Mouse (Mus musculus) heart, embryonic 13.5 days (tissue): ENCODE measurements around the gene Rptn. TPM values are rescaled to one million over a fixed set of nuclear protein-coding genes. Genes with fewer than 3 reads are reported as not detected.
"Not testable (repeated sequence)": the region's sequence is repeated elsewhere in the genome, so short reads cannot be mapped to it uniquely, and the experiment has no call there.

Experiments
- ATAC-seq: fragments of 200-750 bp; cut with Nextera tagmentation; 2 replicates; pipeline ENCODE4 v1.8.0; 2017; ENCODE audit warnings: moderate TSS enrichment; ENCODE audit not compliant: insufficient number of reproducible peaks, low FRiP score, low TSS enrichment; ENCODE audit errors: extremely low read depth
- H3K27ac ChIP-seq: fragments of 300-500 bp; sonication (generic); replicated peaks from 2 replicates; pipeline ENCODE4 v1.5.1; 2015; ENCODE audit warnings: moderate library complexity, mild to moderate bottlenecking, inconsistent platforms
- H3K27me3 ChIP-seq: fragments of 300-500 bp; sonication (generic); replicated peaks from 2 replicates; pipeline ENCODE4 v1.6.1; 2015; ENCODE audit warnings: mild to moderate bottlenecking, inconsistent platforms
- H3K36me3 ChIP-seq: fragments of 300-500 bp; sonication (generic); 2 replicates; pipeline ENCODE4 v1.6.1; 2015; ENCODE audit warnings: mild to moderate bottlenecking, inconsistent platforms
- H3K4me1 ChIP-seq: fragments of 300-500 bp; sonication (generic); 2 replicates; pipeline ENCODE4 v1.6.1; 2015; ENCODE audit warnings: inconsistent platforms
- H3K4me2 ChIP-seq: fragments of 300-500 bp; sonication (generic); 2 replicates; pipeline ENCODE4 v1.6.1; 2015; ENCODE audit warnings: inconsistent platforms, mild to moderate bottlenecking, moderate library complexity
- H3K4me3 ChIP-seq: fragments of 300-500 bp; sonication (generic); 2 replicates; pipeline ENCODE4 v1.5.1; 2015; ENCODE audit warnings: moderate library complexity, mild to moderate bottlenecking, inconsistent platforms
- H3K9ac ChIP-seq: fragments of 300-500 bp; sonication (generic); 2 replicates; pipeline ENCODE4 v1.6.1; 2015; ENCODE audit warnings: inconsistent platforms, mild to moderate bottlenecking, moderate library complexity
- H3K9me3 ChIP-seq: fragments of 300-500 bp; sonication (generic); 2 replicates; pipeline ENCODE4 v1.6.1; 2016; ENCODE audit warnings: inconsistent platforms
- WGBS: fragments of 180-500 bp; shearing (Covaris S2); methylation state at CpG from one replicate; pipeline ENCODE4 v1.1.7; 2015; ENCODE audit warnings: mixed read lengths; 5-methylcytosine and 5-hydroxymethylcytosine counted together
- polyA plus RNA-seq: library from polyadenylated mRNA; unstranded; fragments of >200 nt; fragmentation: Nextera tagmentation; extraction: Ambion mirVana; gene quantifications from 2 replicates; pipeline ENCODE4 v1.2.1, GENCODE M21; 2015

Rptn gene
- polyA plus RNA-seq, 1 experiment from 2014 or later, result not detected

- no peak overlapping the region for H3K9ac ChIP-seq
- no peak overlapping the region for H3K4me2 ChIP-seq
- H3K27ac ChIP-seq, result no peak overlapping the region
- no peaks in the 10 kb centered on the region for H3K9me3 ChIP-seq
- WGBS, result 20% methylated on average over 2 of the region's 2 CpGs
- H3K4me3 ChIP-seq, result no peak overlapping the region
- H3K36me3 ChIP-seq, result no peaks in the 10 kb centered on the region
- no peaks in the 10 kb centered on the region for H3K4me1 ChIP-seq
- no peaks in the 10 kb centered on the region for H3K27me3 ChIP-seq
- no peak for ATAC-seq
Observed at GRCm38 (mm10) chr3:93411905-93412304, 18.4 kb downstream of the Rptn start.

- H3K4me2 ChIP-seq, result no peak overlapping the region
- H3K4me3 ChIP-seq, result no peak overlapping the region
- no peak overlapping the region for H3K27ac ChIP-seq
- no peaks in the 10 kb centered on the region for H3K4me1 ChIP-seq
- H3K9me3 ChIP-seq, result no peaks in the 10 kb centered on the region
- no peaks in the 10 kb centered on the region for H3K27me3 ChIP-seq
- ATAC-seq, result no peak
- WGBS, result 55% methylated on average over 3 of the region's 3 CpGs
- no peaks in the 10 kb centered on the region for H3K36me3 ChIP-seq
- no peak overlapping the region for H3K9ac ChIP-seq
Observed at GRCm38 (mm10) chr3:93431673-93432072, 38.2 kb downstream of the Rptn start.

- 74% methylated on average over 1 of the region's 1 CpGs for WGBS
- Histone ChIP-seq H3K27me3 (peaks cover 65% of the 10 kb centered on the region), H3K9me3 (no peaks in the 10 kb centered on the region), H3K9ac (no peak within 1 kb of the TSS), H3K27ac (no peak within 1 kb of the TSS), H3K4me3 (peak within 1 kb of the TSS; percentile 72), H3K4me2 (peak within 1 kb of the TSS; percentile 98), H3K4me1 (peaks cover 19% of the 10 kb centered on the region), H3K36me3 (no peaks in the 10 kb centered on the region)
- no peak for ATAC-seq
Observed at GRCm38 (mm10) chr3:93442030-93442429, 48.5 kb downstream of the Rptn start, which contains the start of gene Tchh. TSS of gene Tchh (plus strand) at chr3:93442330.

- peak overlapping the region; percentile 72 for H3K4me3 ChIP-seq
- peak overlapping the region; percentile 71 for H3K9ac ChIP-seq
- H3K27ac ChIP-seq, result no peak overlapping the region
- peak overlapping the region; percentile 98 for H3K4me2 ChIP-seq
- no peak for ATAC-seq
- WGBS, result under 1% methylated on average over 38 of the region's 38 CpGs
- H3K27me3 ChIP-seq, result peaks cover 74% of the 10 kb centered on the region
- H3K4me1 ChIP-seq, result peaks cover 25% of the 10 kb centered on the region
- no peaks in the 10 kb centered on the region for H3K36me3 ChIP-seq
- no peaks in the 10 kb centered on the region for H3K9me3 ChIP-seq
Observed at GRCm38 (mm10) chr3:93443501-93444101, 50.1 kb downstream of the Rptn start.

- under 1% methylated on average over 56 of the region's 56 CpGs for WGBS
- Histone ChIP-seq H3K4me2 (peak overlapping the region; percentile 98), H3K27ac (peak overlapping the region; percentile 32; the same call in 1 of the 2 replicates), H3K4me3 (peak overlapping the region; percentile 72), H3K9ac (peak overlapping the region; percentile 71), H3K9me3 (no peaks in the 10 kb centered on the region), H3K36me3 (no peaks in the 10 kb centered on the region), H3K4me1 (peaks cover 25% of the 10 kb centered on the region), H3K27me3 (peaks cover 69% of the 10 kb centered on the region)
- ATAC-seq, result peak; percentile 46; the same call in 1 of the 2 replicates
Observed at GRCm38 (mm10) chr3:93444343-93445164, 51.1 kb downstream of the Rptn start.

GRCm38 (mm10) chr3:93445165-93445705 lies 51.7 kb downstream of the Rptn start:
- Histone ChIP-seq H3K4me1 (peaks cover 25% of the 10 kb centered on the region), H3K9me3 (no peaks in the 10 kb centered on the region), H3K4me2 (peak overlapping the region; percentile 98), H3K4me3 (peak overlapping the region; percentile 72), H3K9ac (peak overlapping the region; percentile 71), H3K36me3 (no peaks in the 10 kb centered on the region), H3K27me3 (peaks cover 72% of the 10 kb centered on the region), H3K27ac (0 out of 2 replicates have a peak overlapping the region, but pooled peaks have one; percentile 32)
- under 1% methylated on average over 36 of the region's 36 CpGs for WGBS
- ATAC-seq, result no peak

- H3K4me1 ChIP-seq, result peaks cover 25% of the 10 kb centered on the region
- peak overlapping the region; percentile 73 for H3K9ac ChIP-seq
- no peaks in the 10 kb centered on the region for H3K36me3 ChIP-seq
- peaks cover 67% of the 10 kb centered on the region for H3K27me3 ChIP-seq
- H3K4me2 ChIP-seq, result peak overlapping the region; percentile 98
- ATAC-seq, result no peak
- under 1% methylated on average over 54 of the region's 54 CpGs for WGBS
- H3K4me3 ChIP-seq, result peak overlapping the region; percentile 72
- no peak overlapping the region for H3K27ac ChIP-seq
- no peaks in the 10 kb centered on the region for H3K9me3 ChIP-seq
Observed at GRCm38 (mm10) chr3:93446128-93446755, 52.7 kb downstream of the Rptn start.

GRCm38 (mm10) chr3:93446756-93447137 lies 53.2 kb downstream of the Rptn start:
- H3K4me2 ChIP-seq, result peak overlapping the region; percentile 98
- peak overlapping the region; percentile 72 for H3K4me3 ChIP-seq
- peak overlapping the region; percentile 73 for H3K9ac ChIP-seq
- H3K4me1 ChIP-seq, result peaks cover 25% of the 10 kb centered on the region
- not testable (repeated sequence) for H3K9me3 ChIP-seq, ATAC-seq, H3K36me3 ChIP-seq
- H3K27me3 ChIP-seq, result peaks cover 67% of the 10 kb centered on the region
- H3K27ac ChIP-seq, result peak overlapping the region; percentile 36; the same call in 1 of the 2 replicates
- WGBS, result 1% methylated on average over 32 of the region's 32 CpGs

GRCm38 (mm10) chr3:93447138-93447841 lies 53.8 kb downstream of the Rptn start:
- H3K9ac ChIP-seq, result peak overlapping the region; percentile 73
- peak overlapping the region; percentile 36 for H3K27ac ChIP-seq
- ATAC-seq, result no peak
- peak overlapping the region; percentile 72 for H3K4me3 ChIP-seq
- H3K4me2 ChIP-seq, result peak overlapping the region; percentile 98
- peaks cover 64% of the 10 kb centered on the region for H3K27me3 ChIP-seq
- H3K9me3 ChIP-seq, result no peaks in the 10 kb centered on the region
- H3K4me1 ChIP-seq, result peaks cover 25% of the 10 kb centered on the region
- WGBS, result under 1% methylated on average over 59 of the region's 59 CpGs
- no peaks in the 10 kb centered on the region for H3K36me3 ChIP-seq
